8 mouse cellular contexts compared by ENCODE assay signal in the genomic region with DNA sequence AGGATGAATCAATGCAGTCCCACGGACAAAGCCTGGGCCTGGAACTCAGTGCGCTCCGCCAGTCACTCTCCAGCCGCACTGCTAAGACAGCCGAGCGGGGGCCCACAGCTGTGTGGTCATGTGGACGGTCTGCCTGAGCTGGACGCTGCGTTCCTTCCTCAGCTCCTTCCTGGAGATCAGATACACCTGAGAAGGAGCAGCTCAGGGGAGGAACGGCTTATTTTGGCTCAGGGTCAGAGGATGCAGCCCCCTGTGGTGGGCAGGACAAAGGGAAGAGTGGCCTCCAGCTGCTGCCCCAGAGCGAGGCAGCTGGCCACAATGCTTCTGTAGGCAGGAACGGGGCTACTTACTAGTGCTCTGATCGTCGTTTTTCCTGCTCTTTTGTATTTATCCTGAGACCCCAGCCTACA. TPM values are rescaled to one million over a fixed set of nuclear protein-coding genes. Genes with fewer than 3 reads are reported as not detected.
DNase-seq lines count a peak whose midpoint lies in the region; ATAC-seq and TF ChIP-seq lines count a peak whose summit lies in the region.

No protein-coding gene starts in this region.

- no peaks in the 10 kb centered on the region for H3K27me3 ChIP-seq in embryonic facial prominence, embryonic 15.5 days
- H3K27me3 ChIP-seq in intestine, embryonic 15.5 days (replicated peaks), result no peaks in the 10 kb centered on the region
- H3K27me3 ChIP-seq in neural tube, embryonic 14.5 days (ENCODE audit: control insufficient read depth, insufficient read depth, low read length), result no peaks in the 10 kb centered on the region

- no peak for TF ChIP-seq CTCF in left cerebral cortex, adult 2 months (IDR thresholded peaks at IDR 0.05)

- no peak overlapping the region for H3K9ac ChIP-seq in embryonic facial prominence, embryonic 15.5 days
- H3K9ac ChIP-seq in intestine, embryonic 15.5 days, result no peak overlapping the region
- no peak overlapping the region for H3K9ac ChIP-seq in neural tube, embryonic 14.5 days (replicated peaks; ENCODE audit: low read depth, low read length)

- H3K36me3 ChIP-seq in embryonic facial prominence, embryonic 15.5 days, result no peaks in the 10 kb centered on the region
- H3K36me3 ChIP-seq in intestine, embryonic 15.5 days, result no peaks in the 10 kb centered on the region
- no peaks in the 10 kb centered on the region for H3K36me3 ChIP-seq in neural tube, embryonic 14.5 days (ENCODE audit: control insufficient read depth, insufficient read depth, low read length)

- peaks cover 6% of the 10 kb centered on the region; the same call in 1 of the 2 replicates for H3K4me1 ChIP-seq in embryonic facial prominence, embryonic 15.5 days
- no peaks in the 10 kb centered on the region for H3K4me1 ChIP-seq in intestine, embryonic 15.5 days (replicated peaks)
- H3K4me1 ChIP-seq in neural tube, embryonic 14.5 days (ENCODE audit: control insufficient read depth, insufficient read depth, low read length), result no peaks in the 10 kb centered on the region

- intact Hi-C loops in left cerebral cortex, postnatal 4 days (cut with DNase I), result no loop called here
- intact Hi-C loops in left cerebral cortex, adult 2 months (cut with DNase I), result no loop called here

- H3K4me3 ChIP-seq in embryonic facial prominence, embryonic 15.5 days (replicated peaks), result peak overlapping the region; percentile 7; the same call in 1 of the 2 replicates
- peak overlapping the region; percentile 5; the same call in 1 of the 2 replicates for H3K4me3 ChIP-seq in intestine, embryonic 15.5 days (replicated peaks)
- H3K4me3 ChIP-seq in neural tube, embryonic 14.5 days (ENCODE audit: low read depth, low read length), result no peak overlapping the region
- no peak overlapping the region for H3K4me3 ChIP-seq in left cerebral cortex, adult 2 months

- peak overlapping the region; percentile 35 for H3K4me2 ChIP-seq in embryonic facial prominence, embryonic 15.5 days (replicated peaks)
- H3K4me2 ChIP-seq in intestine, embryonic 15.5 days (replicated peaks), result peak overlapping the region; percentile 48
- peak overlapping the region; percentile 26; the same call in 1 of the 2 replicates for H3K4me2 ChIP-seq in neural tube, embryonic 14.5 days (ENCODE audit: low read depth, low read length)

- H3K9me3 ChIP-seq in embryonic facial prominence, embryonic 15.5 days (replicated peaks), result no peaks in the 10 kb centered on the region
- H3K9me3 ChIP-seq in intestine, embryonic 15.5 days, result no peaks in the 10 kb centered on the region
- no peaks in the 10 kb centered on the region for H3K9me3 ChIP-seq in neural tube, embryonic 14.5 days (ENCODE audit: control insufficient read depth, low read length)

- WGBS in embryonic facial prominence, embryonic 15.5 days, result 13% methylated on average over 14 of the region's 14 CpGs
- WGBS in intestine, embryonic 15.5 days, result 14% methylated on average over 14 of the region's 14 CpGs
- WGBS in neural tube, embryonic 14.5 days, result 5% methylated on average over 14 of the region's 14 CpGs

- H3K27ac ChIP-seq in embryonic facial prominence, embryonic 15.5 days (replicated peaks), result no peak overlapping the region
- no peak overlapping the region for H3K27ac ChIP-seq in intestine, embryonic 15.5 days
- H3K27ac ChIP-seq in neural tube, embryonic 14.5 days (ENCODE audit: low read depth, low read length), result no peak overlapping the region
- H3K27ac ChIP-seq in left cerebral cortex, adult 2 months, result no peak overlapping the region

- ATAC-seq in embryonic facial prominence, embryonic 15.5 days (ENCODE audit: insufficient number of reproducible peaks, low FRiP score, low TSS enrichment, low read depth), result no peak
- ATAC-seq in intestine, embryonic 15.5 days, result no peak
- 0 out of 2 replicates have a peak, but pooled peaks have one; percentile 44 for ATAC-seq in neural tube, embryonic 14.5 days (ENCODE audit: low read depth)

- DNase-seq in left cerebral cortex, postnatal 4 days, result peak; percentile 22
- DNase-seq in left cerebral cortex, adult 8-10 months (ENCODE audit: low spot score in 2 of 2), result no peak
- DNase-seq in spleen, postnatal 36 days (ENCODE audit: low spot score in 2 of 2), result no peak
- DNase-seq in thymus, postnatal 25 days, result no peak
- no peak for DNase-seq in left cerebral cortex, adult 2 months (ENCODE audit: extremely low spot score in 1 of 2, low spot score in 2 of 2)

RNA-seq across cellular contexts. Expression of gene Xrcc2, which starts 51.0 kb away (rescaled TPM):
- total RNA-seq in left cerebral cortex, postnatal 4 days (2021), result 1 to 10 TPM; 5.6 to 7.9 TPM
- total RNA-seq in left cerebral cortex, adult 8-10 months (2022), result 1 to 10 TPM; 5.8 to 7.3 (median 6.8) TPM
- polyA plus RNA-seq in embryonic facial prominence, embryonic 15.5 days (2015; fragmentation: Nextera tagmentation; extraction: Ambion mirVana), result 8.5 and 10.3 TPM in 2 replicates
- polyA plus RNA-seq in intestine, embryonic 15.5 days (2015; fragmentation: Nextera tagmentation; extraction: Ambion mirVana), result 5.9 and 6.2 TPM in 2 replicates
- polyA plus RNA-seq in neural tube, embryonic 14.5 days (2014; fragmentation: Nextera tagmentation; extraction: Ambion mirVana), result 4.2 and 5.2 TPM in 2 replicates
- total RNA-seq in left cerebral cortex, adult 2 months (2021), result 1 to 10 TPM; 6.1 to 6.9 TPM

Comparison
In these comparisons a context has a peak if more than half of its experiments do, and no peak if none do; other contexts are left out.
1. H3K4me3 ChIP-seq: peak in embryonic facial prominence, embryonic 15.5 days (single experiment) and intestine, embryonic 15.5 days (single experiment); none in neural tube, embryonic 14.5 days (single experiment) and left cerebral cortex, adult 2 months (single experiment).
2. Peak in every context shown above with its lines, with median percentiles within 50 percentile points of each other: H3K4me2 ChIP-seq.